Mouse (Mus musculus) left cerebral cortex, postnatal 25 days (tissue): Measurements from ENCODE around the gene Vmn2r104. TPM values are rescaled to one million over a fixed set of nuclear protein-coding genes. Genes with fewer than 3 reads are reported as not detected.

ENCODE experiments used
- DNase-seq, 2 experiments: peaks; one replicate each; pipeline ENCODE4 v3.0.0; 2022; ENCODE audit warnings: low spot score in 2 of 2, mixed read lengths in 1 of 2
- intact Hi-C: fragments of 180-260 bp; cut with DNase I; formaldehyde crosslinking; loops from one replicate; pipeline ENCODE4 v1.15.1; 2025
- total RNA-seq, 2 experiments: library from RNA; stranded (reverse); gene quantifications; 2 replicates each; pipeline ENCODE4 v1.2.3; 2021

The Vmn2r104 gene
- not detected for total RNA-seq

DNA sequence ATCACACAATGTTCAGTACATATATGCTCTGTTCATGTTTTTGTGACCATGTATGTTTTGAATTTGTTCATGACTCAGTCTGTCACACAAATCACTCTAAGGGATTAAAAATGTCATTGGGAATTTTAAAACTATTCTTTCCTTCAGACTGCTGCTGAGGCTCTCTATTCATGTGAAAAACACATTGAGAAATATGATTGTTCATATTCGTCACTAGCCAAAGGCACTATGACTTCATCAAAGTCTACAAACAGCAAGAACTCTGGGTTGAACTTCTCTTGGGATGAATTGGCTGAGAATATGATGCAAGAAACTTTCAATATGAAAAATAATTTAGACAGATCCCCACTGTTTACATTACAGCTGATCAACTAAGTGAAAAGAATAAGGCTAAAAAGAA, at the start of gene Vmn2r104:
Gene Vmn2r104, minus strand, starts transcription at position 101 of the 400 bp plus-strand sequence.
- intact Hi-C loops, result no loop called here

GRCm38 (mm10) chr17:20074090-20074489, 26.0 kb upstream of the Vmn2r104 start:
- intact Hi-C loops, result no loop called here
- DNase-seq, result no peak

More for the DNA sequence above, at the start of gene Vmn2r104:
- DNase-seq, result no peak

- DNase-seq, result no peak
- intact Hi-C loops, result no loop called here
Measured at GRCm38 (mm10) chr17:20071656-20072396, 23.7 kb upstream of the Vmn2r104 start.

Other genes with a start within 250 kb of the Vmn2r104 start
- gene Fpr-rs7, start 65.9 kb upstream of the Vmn2r104 start, total RNA-seq, result not detected
- not detected for gene Fpr-rs6, start 134.8 kb upstream of the Vmn2r104 start, total RNA-seq
- not detected for gene Vmn2r105, start 186.7 kb upstream of the Vmn2r104 start, total RNA-seq
- gene Vmn2r106, start 237.2 kb upstream of the Vmn2r104 start, total RNA-seq, result not detected